Mouse (Mus musculus) large intestine, adult 2 months (tissue): Measurements from ENCODE around the gene Extl1. TPM values are rescaled to one million over a fixed set of nuclear protein-coding genes. Genes with fewer than 3 reads are reported as not detected.
"Not testable (repeated sequence)": the region's sequence is repeated elsewhere in the genome, so short reads cannot be mapped to it uniquely, and the experiment has no call there.

Source experiments
- DNase-seq: peaks from one replicate; pipeline ENCODE4 v3.0.0-alpha.2; 2012; ENCODE audit warnings: low read depth, low spot score
- WGBS: fragments of 180-500 bp; shearing (Covaris S2); methylation state at CpG from one replicate; pipeline ENCODE4 v1.1.7; 2018; 5-methylcytosine and 5-hydroxymethylcytosine counted together
- polyA plus RNA-seq: library from polyadenylated mRNA; depleted of rRNA; stranded (reverse); fragments of >200 nt; gene quantifications from 2 replicates; pipeline ENCODE4 v1.2.3, GENCODE M21; 2012; rRNA removed

Extl1 gene
- polyA plus RNA-seq: 1.7 and 1.9 TPM in 2 replicates

DNA sequence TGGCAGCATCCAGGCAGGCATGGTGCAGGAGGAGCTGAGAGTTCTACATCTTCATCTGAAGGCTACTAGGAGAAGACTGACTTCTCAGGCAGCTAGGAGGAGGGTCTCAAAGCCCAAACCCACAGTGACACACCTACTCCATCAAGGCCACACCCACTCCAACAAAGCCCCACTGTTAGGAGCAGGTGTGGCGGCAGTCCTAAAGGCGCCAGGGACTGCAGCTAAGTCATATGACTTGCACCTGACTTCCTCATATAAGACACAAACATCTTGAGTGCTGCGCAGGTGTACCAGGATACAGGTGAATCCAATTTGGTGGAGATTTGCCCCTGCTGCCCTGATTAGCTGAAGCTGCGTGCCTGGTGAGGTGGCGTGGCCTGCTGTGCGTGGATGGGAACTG, at the start of gene Extl1:
Extl1 (minus strand) TSS at position 101 of the 400 bp plus-strand sequence.
- DNase-seq: not testable (repeated sequence)
- WGBS: 84% methylated on average over 2 of the region's 6 CpGs

DNA sequence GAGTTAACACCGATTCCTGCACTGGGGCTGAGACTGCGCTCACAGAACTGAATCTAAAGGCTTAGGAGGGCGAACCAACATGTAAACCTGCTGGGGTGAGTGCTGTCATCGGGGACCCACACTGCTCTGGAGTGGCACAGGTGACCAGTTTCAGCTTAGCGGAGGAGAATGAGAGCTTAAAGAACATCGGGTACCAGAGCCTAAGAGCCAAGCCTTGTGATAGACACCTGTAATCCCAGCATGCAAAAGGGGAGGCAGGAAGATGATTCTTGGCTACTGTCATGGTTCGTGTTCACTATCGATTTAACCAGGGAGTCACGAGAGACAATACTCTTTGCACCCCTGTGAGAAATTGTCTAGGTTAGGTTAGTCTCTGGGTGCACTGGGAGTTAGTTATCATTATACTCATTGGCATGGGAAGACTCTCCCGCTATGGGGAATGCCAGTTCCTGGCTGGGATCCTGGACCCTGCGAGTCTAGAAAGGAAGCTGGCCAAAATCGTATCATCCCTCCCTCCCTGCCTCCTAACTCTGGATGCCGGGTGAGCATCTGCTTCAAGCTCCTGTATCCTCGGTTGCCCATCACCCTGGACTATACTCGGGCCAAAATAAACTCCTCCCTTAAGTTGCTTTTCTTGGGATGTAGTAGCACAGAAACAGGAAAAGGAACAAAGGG, 49.2 kb upstream of the Extl1 start:
- 80% methylated on average over 15 of the region's 15 CpGs for WGBS
- DNase-seq: no peak

- 38% methylated on average over 23 of the region's 23 CpGs for WGBS
Measured at GRCm38 (mm10) chr4:134430381-134431004, 46.8 kb upstream of the Extl1 start.

GRCm38 (mm10) chr4:134425088-134425487, 41.4 kb upstream of the Extl1 start:
- 80% methylated on average over 7 of the region's 7 CpGs for WGBS
- DNase-seq: no peak

More at GRCm38 (mm10) chr4:134430381-134431004, 46.8 kb upstream of the Extl1 start:
- no peak for DNase-seq

DNA sequence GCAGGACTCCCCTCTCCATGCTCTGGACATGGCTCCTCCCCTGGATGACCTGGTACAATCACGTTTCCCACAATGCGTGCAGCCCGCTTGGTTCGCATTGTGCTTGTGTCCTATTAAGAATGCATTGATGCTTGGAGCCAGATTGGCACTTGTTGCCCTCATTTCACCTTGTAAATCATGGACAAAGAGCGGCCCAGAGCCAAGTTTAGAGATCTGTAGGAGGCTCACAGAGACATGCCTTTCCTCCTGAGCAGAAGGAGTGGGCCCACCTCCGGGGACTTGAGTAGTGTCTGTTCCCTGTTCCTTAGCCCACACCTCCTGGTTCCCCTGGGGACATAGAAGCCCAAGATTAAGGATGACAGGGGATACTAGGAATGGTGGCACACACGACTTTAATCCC, 40.3 kb upstream of the Extl1 start:
- no peak for DNase-seq

GRCm38 (mm10) chr4:134421971-134422370, 38.3 kb upstream of the Extl1 start:
- 87% methylated on average over 11 of the region's 11 CpGs for WGBS

More for the DNA sequence above, 40.3 kb upstream of the Extl1 start:
- 90% methylated on average over 7 of the region's 7 CpGs for WGBS

DNA sequence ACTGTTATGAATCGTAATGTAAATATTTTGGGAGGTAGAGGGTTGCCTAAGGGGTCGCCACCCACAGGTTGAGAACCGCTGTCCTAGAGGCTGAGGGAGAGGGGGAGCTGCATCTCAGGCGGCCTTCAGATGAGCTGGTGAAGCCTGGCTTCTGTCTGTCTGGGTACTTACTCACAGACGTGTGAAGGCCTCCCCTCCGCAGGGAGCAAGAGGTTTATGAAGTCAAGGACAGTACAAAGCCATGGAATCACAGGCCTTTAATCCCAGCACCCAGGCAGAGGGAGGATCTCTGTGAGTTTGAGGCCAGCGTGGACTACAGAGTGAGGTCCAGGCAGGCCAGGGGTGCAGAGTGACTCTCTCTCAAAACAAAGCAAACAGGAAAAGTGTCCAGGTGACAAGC, 33.5 kb upstream of the Extl1 start:
- whole genome bisulfite sequencing: 76% methylated on average over 7 of the region's 7 CpGs
- DNase-seq: no peak

More at GRCm38 (mm10) chr4:134421971-134422370, 38.3 kb upstream of the Extl1 start:
- no peak for DNase-seq

GRCm38 (mm10) chr4:134416602-134417001, 33.0 kb upstream of the Extl1 start:
- 82% methylated on average over 15 of the region's 15 CpGs for WGBS

DNA sequence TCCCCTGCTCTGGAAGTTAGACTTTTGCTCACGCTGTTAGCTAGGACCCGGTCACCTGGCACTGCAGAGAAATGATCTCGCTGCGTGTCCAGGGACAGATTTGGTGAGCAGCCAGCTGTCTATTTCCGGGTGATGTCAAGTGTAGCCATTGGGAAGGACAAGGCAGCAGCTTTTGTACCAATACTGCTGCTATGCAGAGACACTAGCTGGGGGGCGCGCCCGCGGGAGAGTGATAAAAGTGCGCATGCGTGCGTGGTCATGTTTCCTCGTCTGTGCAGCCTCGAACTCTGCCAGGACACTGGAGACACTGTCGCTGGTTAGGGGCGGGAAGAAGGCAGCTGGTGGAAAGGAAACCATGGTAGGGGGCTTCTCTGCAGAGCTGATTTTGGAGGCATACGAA, 32.5 kb upstream of the Extl1 start:
- 81% methylated on average over 17 of the region's 17 CpGs for WGBS
- no peak for DNase-seq

More at GRCm38 (mm10) chr4:134416602-134417001, 33.0 kb upstream of the Extl1 start:
- no peak for DNase-seq

DNA sequence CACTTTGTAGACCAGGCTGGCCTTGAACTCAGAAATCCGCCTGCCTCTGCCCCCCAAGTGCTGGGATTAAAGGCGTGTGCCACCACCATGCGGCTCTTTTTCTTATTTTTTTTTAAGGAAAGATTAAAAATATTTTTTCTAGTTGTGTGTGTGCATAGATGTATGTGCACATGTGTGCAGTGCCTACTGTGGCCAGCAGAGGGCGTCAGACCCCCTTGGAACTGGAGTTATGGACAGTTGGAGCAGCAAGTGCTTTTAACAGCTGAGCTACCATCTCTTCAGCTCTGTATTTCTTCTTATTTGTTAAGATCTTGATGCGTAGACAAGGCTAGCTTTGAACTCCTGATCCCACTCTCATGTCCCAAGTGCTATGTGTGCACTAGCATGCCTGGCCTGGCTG, 25.6 kb upstream of the Extl1 start:
- WGBS: 76% methylated on average over 5 of the region's 5 CpGs
- no peak for DNase-seq

GRCm38 (mm10) chr4:134403721-134404120, 20.1 kb upstream of the Extl1 start:
- no peak for DNase-seq
- 74% methylated on average over 7 of the region's 7 CpGs for WGBS

GRCm38 (mm10) chr4:134402571-134403262, 19.1 kb upstream of the Extl1 start:
- WGBS: 37% methylated on average over 16 of the region's 16 CpGs
- no peak for DNase-seq

- no peak for DNase-seq
- 23% methylated on average over 16 of the region's 16 CpGs for WGBS
Measured at GRCm38 (mm10) chr4:134401856-134402570, 18.4 kb upstream of the Extl1 start.

- 1% methylated on average over 19 of the region's 19 CpGs for WGBS
- no peak for DNase-seq
Measured at GRCm38 (mm10) chr4:134401181-134401661, 17.6 kb upstream of the Extl1 start.

DNA sequence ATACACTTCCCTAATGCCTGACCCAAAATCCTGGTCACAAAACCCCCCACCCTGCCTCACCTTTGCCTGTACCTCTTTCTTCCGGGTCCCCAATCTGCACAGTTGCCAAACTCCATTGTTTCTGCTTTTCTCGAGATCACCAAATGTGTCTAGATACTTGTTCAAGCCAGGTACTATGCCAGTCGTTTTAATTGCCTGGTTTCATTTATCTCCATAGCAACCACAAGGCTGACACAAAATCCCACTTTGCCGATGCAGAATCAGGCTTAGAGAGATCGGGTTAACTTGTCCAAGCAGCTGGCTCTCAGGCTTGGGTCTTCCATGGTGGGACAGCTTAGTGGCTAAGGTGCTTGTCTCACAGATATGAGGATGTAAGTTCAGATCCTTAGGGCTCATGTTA, 16.6 kb upstream of the Extl1 start:
- DNase-seq: no peak
- 28% methylated on average over 5 of the region's 5 CpGs for WGBS

GRCm38 (mm10) chr4:134397732-134398131, 14.1 kb upstream of the Extl1 start:
- WGBS: 59% methylated on average over 9 of the region's 9 CpGs
- no peak for DNase-seq

DNA sequence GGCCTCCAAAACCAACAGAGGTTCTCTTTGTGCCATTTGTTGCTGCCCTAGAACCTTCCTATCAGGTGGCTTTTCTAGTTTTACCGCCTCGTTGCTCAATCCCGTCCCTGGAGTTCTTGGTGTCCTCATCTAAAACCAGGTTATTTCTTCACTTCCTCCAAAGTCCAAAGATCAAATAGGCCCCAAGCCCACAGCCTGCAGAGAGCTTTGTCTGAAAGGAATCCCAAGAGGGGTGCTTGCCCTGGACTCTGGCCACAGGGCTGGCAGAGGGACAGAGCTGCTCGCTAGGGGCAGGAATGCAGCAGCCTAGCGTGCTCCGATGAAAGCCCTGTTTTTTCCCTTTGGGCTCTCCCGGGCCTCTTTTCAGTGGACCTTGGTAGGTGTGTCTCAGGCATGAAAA, 13.5 kb upstream of the Extl1 start:
- peak; percentile 65 for DNase-seq
- 5% methylated on average over 7 of the region's 7 CpGs for WGBS

GRCm38 (mm10) chr4:134395977-134396825, 12.6 kb upstream of the Extl1 start, which contains the start of gene Pafah2:
Pafah2 (plus strand) TSS chr4:134396320.
- WGBS: under 1% methylated on average over 31 of the region's 31 CpGs
- peak; percentile 94 for DNase-seq

DNA sequence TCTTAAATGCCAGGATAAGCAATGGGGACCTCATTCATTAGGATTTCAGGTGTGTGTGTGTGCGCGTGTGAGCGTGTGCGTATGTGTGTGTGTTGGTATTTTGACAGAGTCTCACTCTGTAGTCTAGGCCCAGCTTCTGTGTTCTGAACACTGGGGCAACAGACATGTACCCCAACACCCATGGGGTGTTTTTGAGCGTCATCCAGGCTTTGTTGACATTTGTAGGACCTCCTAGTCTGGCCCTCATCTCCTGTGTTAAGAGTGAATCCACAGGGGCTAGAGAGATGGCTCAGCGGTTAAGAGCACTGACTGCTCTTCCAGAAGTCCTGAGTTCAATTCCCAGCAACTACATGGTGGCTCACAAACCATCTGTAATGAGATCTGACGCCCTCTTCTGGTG, 11.5 kb upstream of the Extl1 start:
- 89% methylated on average over 7 of the region's 7 CpGs for WGBS
- DNase-seq: no peak
